Mouse (Mus musculus) heart, postnatal 4 days (tissue): ENCODE measurements around the gene Cpne4. TPM values are rescaled to one million over a fixed set of nuclear protein-coding genes. Genes with fewer than 3 reads are reported as not detected.

Source experiments
- DNase-seq: peaks from one replicate; pipeline ENCODE4 v3.0.0; 2021
- total RNA-seq, 2 experiments: library from RNA; stranded (reverse); gene quantifications; 2 replicates each; pipeline ENCODE4 v1.2.3; 2021

Cpne4 gene
- total RNA-seq, 2 experiments from 2014 or later = not detected

DNA sequence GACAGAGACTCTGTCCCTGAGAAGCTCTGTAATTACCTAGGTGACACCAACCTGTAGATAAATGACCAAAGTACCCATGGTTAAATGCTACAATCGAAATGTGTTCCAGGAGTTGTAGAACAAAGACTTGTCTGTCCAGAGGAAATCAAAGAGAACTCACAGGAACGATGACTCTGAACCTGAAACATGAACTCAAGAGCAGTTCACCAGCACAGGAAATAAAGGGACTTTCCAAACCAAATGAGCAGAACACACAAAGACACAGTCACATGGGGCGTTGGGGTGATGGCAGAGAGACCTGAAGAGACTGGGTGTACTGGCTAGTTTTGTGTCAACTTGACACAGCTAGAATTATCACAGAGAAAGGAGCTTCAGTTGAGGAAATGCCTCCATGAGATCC lies 329.9 kb downstream of the Cpne4 start:
- DNase-seq = no peak

DNA sequence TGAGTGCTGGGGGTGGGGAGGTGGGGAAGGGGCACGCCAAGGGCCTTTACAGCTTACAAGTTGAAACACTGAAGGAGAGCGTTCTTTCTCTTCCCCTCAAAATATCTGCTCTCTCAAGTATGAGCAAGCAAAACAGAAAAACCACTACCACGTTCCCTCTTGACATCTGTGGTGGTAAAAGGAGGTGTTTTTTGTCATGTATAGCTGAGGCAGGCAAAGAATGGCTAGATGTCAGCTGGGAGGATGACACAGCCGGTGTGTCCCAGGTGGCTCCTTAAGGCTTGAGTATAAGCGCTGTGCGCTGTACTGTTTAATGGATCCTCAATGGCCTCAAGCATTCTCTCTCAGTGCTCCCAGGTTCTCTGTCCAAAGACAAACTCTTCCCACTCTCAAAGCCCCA lies 331.5 kb downstream of the Cpne4 start:
- no peak for DNase-seq

DNA sequence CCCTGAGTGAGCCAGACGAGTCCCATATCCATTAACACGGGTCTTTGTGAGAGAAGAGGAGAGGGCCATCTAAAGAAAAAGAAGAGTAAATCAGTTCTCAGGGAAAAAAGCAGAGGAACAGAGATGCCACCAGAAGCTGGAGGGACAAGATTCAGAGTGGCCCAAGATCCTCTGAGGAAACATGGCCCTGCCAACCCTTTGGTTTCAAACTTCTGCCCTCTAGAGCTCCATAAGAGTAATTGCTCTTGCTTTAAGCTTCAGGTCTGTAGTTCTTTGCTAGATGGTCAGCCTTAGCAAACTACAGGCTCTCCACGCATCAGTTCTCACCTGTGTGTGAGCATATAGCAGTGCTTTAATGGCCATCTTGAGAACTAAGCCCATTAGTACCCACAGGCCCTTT lies 343.4 kb downstream of the Cpne4 start:
- no peak for DNase-seq

DNA sequence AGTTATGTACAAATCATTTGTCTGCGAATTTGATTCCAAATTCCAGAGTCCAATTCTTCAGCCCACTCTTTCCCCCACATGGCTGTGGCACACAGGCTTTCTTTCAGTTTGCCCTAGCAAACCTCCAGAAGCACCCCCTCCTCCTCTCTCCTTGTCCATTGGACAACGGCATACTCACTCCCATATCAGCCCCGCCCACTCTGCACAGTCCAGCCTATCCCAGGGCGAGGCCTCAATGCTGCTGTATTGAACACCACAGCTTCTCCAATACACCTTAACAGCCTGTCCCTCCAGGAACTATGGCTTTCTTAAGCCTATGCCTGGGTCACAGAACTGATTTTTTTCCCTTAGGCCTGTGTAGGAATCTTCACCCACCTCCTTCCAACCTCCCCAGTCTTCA lies 348.3 kb downstream of the Cpne4 start:
- DNase-seq = no peak

DNA sequence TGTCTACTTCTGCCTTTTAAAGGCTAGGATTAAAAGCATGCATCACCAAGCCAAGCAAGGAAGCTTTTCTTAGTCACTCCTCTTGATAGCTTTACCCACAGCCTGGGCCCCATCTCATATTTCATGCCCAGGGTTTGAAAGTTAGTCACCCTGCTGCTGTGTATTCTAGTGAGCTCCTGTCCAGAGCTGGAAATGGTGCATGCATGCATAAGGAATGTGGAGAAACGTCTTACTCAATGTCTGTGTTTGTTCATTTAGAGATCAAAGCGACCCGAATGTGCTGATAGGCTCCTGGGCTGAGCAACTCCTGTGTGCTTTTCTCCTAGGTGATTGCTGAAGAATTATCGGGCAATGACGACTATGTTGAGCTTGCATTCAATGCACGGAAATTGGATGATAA lies 354.0 kb downstream of the Cpne4 start:
- DNase-seq = no peak

DNA sequence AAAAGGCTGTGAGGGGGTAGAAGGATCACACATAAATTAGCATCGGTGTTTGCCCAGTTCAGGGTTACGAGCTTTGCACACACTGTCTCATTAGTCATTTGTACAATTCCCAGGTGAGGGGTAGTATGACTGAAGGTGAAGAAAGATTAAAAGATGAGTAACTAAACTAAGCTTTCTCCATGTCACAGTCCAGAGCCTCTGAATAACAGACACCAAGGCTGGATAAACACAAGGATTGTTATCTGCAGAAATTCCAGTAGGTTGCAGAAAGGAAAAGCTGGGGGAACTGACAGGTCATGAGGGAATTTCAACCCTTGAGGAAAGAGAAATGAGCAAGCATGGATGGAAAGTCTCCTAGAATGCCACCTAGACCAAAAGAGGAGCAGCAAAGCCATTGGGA lies 354.7 kb downstream of the Cpne4 start:
- no peak for DNase-seq

DNA sequence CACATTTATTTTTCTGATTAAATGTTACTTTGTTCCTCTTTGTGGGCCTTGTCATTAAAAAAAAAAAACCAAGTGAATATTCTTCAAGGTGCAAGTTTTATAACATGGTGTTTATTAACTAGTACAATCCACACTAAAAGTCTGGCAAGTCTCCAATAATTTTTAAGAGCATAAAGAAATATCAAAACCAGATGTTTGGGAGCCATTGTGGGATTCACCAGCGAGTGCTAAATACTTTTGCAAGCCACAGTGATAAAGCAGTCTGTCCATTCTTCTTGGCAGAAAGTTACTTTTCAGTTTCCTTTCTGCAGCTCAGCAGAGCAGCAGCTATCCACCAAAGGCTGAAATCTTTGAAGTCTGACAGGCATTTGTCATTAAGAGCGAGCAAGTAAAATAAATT lies 365.6 kb downstream of the Cpne4 start:
- no peak for DNase-seq

DNA sequence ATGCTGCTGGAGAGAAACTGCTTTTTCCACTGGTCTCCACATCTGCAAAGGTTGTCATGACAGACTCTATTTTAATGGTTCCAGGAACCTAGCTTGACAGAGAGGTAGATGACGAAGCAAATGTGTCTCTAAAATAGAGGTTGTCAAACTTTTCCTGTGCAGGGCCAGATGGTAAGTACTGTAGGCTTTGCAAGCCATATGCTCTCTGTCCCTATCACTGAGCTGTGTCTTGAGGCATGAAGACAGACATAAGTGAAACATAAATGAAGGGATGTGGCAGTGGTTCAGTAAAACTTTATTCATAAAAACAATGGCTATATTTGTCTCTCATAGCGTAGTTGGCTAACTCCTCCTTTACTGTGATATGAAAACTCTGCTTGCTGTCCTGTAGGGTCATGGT lies 366.2 kb downstream of the Cpne4 start:
- no peak for DNase-seq

DNA sequence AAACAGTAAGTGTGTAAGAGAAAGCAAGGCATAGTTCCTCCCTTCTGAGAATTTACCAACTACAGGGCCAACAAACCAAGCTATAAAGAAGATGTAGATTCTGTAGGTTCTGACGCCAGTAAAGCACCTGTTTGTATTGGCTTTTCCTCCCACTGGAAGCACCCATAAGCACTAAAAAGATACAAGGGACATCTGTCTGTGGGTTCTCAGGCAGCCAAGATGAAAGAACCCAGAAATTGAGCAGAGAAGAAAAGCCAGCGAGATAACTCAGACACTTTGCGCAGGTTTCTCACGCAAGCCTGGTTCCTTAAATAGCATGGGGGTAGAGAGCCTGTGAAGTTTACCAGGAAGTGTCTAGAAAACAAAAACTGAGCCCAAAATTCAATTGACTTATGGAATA lies 374.1 kb downstream of the Cpne4 start:
- no peak for DNase-seq

DNA sequence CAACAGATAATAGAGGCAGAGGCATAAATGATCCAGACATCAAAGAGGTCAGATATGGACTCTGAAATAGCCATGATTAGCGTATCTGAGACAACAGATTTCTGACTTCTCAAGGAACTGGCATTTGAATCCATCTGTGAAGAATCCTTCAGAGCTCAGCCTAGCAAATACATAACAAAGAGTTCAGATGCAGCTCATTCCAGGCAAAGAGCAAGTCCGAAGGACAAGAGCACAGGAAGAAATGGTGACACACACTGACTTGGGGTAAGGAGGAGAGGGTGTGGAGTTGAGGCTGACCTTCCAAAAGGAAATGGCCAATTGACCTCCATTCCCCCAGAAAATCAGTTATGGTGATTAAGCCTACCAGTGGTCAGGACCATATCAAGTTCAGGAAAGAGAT lies 375.0 kb downstream of the Cpne4 start:
- DNase-seq = no peak

DNA sequence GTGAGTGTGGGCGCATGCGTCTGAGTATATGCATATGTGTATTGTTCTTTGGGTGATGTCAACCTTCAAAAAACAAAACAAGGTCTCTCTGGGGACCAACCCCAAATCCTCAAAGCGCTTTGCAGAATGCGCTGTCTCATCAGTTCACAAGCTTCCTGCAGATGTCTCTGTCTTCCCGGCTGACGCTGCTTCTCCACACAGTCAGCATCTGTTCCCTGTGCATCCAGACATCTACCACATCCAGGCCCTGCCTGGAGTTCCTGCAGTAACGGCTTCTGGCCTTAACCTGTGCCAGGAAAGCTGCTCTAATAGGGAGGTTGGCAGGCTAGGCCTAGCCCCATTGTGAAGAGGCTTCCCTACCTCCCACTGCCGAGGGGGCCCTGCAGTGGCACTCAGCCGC lies 381.7 kb downstream of the Cpne4 start:
- no peak for DNase-seq

DNA sequence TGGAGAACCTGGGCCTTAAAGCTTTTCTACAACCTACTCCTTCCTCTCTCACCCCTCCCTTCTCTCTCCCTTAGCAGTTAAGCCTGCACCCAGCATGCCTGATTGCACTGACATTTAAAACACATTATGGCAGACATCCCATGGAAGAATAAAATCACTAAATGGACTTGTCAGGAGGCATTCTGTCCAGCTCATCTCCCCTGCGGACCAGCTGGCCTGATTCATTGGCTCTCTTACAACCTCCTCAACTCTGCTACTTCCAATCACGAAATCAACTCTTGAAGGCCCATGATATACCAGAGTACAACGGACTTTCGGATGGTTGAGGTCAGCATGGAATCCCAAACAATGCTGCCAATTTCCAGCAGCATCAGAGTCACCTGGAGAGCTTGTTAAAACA lies 393.3 kb downstream of the Cpne4 start:
- no peak for DNase-seq

DNA sequence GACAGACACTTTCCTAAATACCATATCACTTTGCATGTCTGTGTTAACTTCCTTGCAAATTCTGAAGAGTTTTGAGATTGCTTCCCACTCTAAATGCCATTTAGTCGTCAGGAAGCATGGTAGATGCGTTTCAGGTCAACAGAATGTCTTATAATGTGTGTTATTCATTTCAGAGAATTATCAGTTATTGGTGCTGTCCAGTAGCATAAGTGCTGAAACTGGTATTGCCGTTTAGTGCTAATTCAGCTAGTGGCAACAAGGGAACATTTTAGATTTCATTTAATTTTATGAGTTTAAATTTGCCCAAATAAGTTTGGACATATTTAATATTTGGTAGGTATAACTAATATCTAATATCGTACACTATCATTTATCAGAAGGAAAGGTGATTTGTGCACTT lies 403.5 kb downstream of the Cpne4 start:
- no peak for DNase-seq

DNA sequence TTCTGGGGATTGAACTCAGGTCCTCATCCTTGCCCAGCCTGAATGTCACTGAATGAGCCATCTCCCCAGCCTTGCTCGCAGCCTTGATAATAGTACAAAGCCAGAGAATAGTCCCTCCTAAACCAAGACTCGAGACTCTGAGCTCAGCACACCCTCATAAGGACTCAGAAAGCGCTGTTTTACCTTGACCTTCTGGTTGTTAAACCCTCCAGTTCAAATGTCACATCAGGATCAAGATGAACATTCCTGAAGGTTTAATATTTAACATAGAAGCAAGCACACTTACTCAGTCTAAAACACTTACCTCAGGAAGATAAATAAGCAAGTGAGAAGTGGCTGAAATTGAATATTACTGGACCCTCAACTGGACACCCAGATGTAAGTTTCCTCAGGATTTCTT lies 405.1 kb downstream of the Cpne4 start:
- no peak for DNase-seq

DNA sequence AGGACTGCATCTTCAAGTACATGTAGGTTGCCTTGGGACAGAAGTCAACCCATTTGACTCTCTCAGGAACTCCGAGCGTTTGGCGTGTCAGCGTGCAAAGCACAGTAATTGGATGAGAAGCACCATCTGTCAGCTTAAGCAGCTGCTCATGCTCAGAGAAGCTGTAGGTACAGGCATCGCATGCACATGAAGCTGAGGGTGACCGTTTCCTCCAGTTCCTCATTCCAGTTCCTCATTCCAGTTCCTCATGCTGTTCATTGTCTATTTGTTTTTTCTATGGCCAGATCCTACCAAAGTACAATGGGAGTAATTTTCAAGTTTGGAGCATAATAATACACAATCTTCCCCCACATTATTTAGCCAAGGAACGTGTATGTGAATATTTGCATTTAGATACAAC lies 425.7 kb downstream of the Cpne4 start:
- no peak for DNase-seq

DNA sequence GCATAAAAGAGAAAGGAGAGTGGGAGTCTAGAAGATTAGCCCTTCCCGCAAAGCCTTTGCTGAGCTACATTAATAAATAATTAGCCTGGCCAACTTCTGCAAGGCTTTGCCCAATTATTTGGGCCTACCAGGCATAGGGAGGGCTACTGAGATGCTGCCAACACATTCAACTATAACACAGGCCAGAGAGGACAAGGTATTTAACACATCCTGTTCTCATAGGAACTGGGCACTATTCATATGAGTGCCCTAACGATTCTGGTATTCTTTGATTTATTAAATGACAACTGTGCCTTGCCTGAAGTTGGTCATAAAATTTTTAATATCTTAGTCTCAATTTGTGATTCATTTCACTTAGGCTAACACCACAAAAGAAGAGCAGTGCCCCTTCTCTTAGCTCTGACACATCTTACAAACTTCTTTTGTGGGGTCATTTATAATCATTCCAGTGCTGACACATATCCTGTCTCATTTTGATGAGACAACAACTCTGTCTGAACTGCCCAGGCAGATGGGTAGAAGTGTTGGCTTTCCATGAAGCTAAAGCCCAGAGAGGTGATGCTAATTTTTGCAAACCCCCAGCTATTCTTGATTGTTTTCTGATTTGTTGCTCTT lies 435.0 kb downstream of the Cpne4 start:
- DNase-seq = no peak

DNA sequence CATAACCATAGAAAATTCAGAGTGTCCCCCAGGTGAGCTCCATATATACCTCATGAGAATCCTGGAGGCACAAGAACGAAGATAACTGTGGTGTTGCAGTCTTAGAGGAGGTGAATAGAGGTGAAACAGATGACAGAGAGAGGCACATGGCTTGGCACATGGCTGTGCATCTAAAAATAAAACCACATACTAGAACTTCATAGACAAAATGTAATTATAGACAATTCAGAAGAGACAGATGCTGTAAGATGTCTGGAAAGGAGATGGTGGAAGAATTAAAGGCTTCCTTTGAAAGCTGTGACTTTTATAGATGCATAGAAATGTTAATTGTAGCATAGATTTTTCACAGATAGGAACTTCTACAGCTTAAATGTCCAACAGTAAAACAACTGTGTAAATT lies 451.1 kb downstream of the Cpne4 start:
- no peak for DNase-seq

DNA sequence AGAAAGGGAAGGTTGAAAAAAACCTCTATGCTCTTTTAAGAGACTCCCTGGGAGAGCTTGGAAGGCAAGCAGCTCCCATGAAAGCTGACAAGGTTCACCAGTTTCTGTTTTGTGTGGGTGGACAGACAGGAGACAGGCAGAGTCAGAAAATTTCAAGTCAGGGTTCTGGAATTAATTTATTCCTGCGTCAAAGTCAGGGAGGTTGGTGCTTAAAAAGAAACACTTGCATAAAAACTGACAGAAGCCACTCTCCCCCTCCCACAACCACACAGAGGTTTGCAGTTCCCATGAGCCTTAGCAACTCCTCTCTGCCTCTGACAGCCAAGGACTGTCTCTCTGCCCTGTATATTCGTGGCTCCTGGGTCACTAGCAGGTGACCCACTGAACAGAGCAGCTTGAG lies 463.6 kb downstream of the Cpne4 start:
- DNase-seq = no peak

DNA sequence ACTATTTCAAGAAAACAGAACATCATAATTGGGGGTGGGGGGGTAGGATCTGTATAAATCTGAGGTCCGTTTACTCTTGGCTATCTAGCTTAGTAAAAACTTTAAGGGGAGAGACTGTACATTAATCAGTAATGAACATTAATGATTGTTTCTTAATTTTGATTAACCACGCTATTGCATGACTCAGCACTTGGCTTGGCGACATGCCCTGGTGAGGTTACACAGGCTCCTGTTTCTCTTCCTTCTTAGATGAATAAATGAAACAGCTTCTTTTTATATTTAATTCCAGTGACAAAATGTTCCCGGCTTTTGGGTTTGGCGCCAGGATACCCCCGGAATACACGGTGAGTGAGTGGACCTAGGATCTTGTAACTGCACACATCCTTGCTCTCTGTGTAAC lies 471.1 kb downstream of the Cpne4 start:
- DNase-seq = no peak

DNA sequence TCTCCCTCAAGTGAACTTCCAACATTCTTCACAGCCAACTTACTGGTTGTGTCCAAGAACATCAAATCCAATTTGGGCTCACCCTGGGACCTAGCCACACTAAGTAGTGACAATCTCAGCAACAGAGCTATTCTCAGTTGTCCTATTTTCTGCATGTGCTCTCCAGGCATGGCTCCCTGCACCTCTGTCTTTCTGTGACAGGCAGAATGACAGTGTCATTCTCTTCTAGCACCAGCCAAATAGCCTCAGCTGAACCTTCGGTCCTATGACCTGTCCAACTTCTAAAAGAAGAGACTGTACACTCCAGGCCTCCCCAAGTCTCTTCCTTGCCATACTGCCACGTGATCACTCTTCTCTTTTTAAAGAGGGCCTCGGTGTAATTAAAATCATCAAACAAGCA lies 481.2 kb downstream of the Cpne4 start:
- DNase-seq = no peak

DNA sequence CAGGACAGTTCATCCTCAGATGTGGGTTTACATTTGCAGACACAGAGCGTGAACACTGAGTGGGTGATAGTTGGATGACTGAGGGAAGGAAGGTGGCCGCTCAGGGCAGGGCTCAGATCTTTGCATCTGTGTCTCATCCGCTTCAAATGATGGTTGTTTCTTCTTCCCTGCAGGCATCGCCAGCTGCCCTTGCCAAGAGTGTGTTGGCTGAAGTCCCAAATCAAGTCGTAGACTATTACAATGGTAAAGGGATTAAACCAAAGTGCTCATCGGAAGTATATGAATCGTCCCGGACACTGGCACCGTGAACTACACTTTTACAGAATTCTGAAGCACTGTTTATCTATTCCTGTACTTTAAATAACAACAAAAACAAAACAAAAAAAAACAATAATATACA lies 485.5 kb downstream of the Cpne4 start:
- no peak for DNase-seq

DNA sequence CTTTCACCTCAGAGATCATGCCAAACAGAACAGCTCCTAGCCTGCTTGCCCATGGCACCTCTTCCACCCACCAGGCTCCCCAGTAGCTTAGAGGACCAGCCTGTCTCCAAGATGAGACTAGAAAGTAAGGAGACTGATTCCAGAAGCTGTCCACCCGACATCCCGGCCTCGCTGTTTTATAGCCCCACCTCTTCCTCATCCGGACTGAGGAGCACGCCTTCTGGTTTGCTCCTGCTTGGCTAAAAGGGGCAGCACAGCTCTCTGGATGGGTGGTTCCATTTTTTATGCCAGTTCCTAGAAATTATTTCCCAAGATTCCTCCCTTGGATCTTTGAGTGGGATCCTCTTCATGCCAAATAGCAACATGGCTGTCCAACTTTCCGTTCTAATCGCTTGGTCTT lies 486.6 kb downstream of the Cpne4 start:
- DNase-seq = no peak

DNA sequence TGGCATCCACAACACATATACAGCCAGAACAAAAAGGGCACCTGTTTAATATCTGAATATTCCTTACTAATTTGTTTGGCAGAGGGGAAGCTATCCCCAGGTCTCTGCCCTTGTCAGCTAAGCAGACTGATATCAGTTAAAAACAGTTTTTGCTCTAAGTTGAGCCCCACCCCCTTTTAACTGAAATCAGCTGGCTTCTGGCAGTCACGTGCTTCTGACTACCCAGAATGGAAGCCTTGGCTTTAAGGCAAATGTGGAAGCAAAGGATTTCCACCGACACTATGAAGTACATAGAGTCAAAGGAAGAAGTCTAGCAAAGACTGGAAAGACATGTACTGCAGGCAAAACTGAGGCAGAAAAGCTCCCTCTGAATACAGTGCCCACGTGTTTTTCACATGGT lies 490.8 kb downstream of the Cpne4 start:
- DNase-seq = no peak

DNA sequence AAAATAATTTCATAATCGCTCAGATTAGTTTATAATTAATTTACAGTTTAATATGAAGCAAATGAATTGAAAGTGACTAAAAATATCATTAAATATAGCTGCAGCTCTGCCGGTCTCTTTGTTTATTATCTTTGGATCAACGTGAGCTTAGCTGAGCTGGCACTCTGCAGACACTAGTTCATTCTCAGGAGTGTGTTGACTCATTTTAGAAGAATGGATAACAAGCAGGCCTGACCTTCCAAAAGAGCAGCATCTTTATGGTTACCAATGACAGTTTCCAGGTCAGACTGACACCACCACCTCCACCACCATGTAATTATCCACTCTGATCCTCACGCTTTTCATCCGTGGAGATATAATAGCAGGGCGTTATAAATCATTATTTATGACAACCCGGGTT lies 498.9 kb downstream of the Cpne4 start:
- DNase-seq = no peak

DNA sequence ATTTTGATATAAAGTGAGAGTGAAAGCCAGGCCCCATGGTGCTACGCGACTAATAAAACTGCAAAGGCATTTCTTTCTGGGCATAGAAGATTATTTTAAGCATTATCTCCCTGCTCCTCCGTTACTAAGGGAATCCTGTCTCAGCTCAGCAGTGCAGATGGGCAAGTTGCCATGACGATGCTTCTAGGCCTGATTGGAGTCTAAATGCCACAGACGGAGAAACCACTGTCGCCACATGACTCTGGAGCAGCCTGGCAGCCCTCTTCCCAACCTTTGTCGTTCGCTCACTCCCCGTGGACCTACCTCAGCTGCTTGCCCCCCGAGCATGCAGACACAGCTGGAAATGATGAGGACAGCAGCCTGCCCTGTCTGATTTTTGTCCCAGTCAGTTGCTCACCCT lies 501.3 kb downstream of the Cpne4 start:
- no peak for DNase-seq

DNA sequence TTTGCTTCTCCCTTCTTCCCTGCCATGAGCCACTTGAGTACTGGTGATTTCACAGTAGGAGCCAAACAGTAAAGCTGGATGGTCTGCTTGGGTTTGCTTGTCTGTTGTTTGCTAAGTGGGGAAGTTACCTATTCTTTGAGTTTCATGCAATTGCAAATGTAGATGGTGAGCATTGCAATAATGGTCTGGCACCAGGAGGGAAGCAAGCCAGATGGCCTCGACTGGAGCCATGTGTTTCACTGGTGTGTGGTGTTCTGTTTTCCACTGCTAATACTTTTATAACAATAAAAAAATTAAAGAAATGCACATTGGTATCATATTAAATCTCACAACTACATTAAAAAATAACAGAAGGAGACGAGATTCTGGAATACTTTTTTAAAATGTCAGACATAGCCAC lies 502.6 kb downstream of the Cpne4 start:
- no peak for DNase-seq
